Mouse (Mus musculus): Measurements from ENCODE around the gene Klhl25. TPM values are rescaled to one million over a fixed set of nuclear protein-coding genes. Genes with fewer than 3 reads are reported as not detected.
"Not testable (repeated sequence)": the region's sequence is repeated elsewhere in the genome, so short reads cannot be mapped to it uniquely, and the experiment has no call there.

Klhl25 gene
- total RNA-seq, 2 experiments from 2014 or later, result 9.6 to 12.2 TPM

- no peak for DNase-seq
Measured at GRCm38 (mm10) chr7:75846942-75847341, 1.2 kb upstream of the Klhl25 start.

- no peak for DNase-seq
Measured at GRCm38 (mm10) chr7:75847489-75847888, 621 bp upstream of the Klhl25 start.

GRCm38 (mm10) chr7:75848776-75849670, 913 bp downstream of the Klhl25 start:
- peak; percentile 34 for DNase-seq

DNA sequence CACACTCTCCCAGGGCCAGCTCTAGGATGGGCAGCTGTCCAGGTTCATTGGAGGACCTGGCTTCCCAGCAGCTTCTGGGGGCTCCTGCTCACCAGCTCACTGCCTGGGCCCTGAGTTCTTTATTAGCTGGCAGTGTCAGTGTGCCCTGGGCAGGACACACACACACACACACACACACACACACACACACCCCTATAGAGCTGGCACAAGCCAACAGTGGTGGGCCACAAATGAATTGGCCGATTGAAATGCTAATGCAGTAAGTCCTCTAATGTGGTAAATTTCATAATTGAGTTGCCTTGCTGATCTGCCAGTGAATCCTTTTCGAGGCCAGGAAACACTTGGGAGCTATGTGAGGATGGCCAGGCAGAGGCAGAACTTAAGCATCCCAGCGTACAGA, 2.3 kb downstream of the Klhl25 start:
- not testable (repeated sequence) for DNase-seq

DNA sequence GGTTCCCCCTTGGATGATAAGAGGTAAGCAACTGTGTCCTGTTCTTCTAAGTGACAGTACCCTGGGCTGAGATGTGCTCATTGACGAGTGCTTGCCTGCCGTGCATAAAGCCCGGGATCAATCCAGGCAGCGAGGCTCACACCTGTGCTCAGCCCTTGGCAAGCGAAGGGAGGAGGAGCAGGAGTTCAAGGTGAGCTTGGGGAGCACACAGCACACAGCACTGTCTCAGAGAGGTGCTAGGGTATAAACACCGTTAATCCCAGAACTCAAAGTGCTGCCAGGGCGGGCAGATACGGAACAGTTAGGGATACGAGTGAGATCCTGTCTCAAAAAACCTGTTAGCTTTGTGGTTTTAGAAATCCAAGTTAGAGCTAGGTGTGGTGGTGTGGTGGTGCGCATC, 3.2 kb downstream of the Klhl25 start:
- no peak for DNase-seq

DNA sequence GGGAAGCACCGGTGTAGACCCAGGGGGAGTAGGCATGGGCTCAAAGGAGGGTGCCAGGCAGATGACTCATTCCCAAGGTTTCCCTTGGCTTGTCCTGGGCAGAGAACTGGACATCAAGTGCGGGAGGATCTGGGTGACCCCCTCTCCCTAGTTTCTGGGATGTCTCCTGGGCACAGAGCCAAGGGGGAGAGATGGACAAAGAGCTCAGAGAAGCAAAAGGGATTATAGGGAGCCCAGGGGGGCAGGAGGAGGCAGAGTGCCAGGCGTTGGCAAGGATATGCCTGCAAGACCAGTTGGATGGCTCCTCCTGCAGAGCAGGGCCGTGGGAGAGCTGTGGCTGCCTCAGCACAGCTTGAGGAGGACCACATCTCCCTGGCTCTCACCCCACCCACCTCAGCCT, 4.3 kb downstream of the Klhl25 start:
- DNase-seq, result peak; percentile 21

- no peak for DNase-seq
Measured at GRCm38 (mm10) chr7:75853171-75853830, 5.2 kb downstream of the Klhl25 start.

DNA sequence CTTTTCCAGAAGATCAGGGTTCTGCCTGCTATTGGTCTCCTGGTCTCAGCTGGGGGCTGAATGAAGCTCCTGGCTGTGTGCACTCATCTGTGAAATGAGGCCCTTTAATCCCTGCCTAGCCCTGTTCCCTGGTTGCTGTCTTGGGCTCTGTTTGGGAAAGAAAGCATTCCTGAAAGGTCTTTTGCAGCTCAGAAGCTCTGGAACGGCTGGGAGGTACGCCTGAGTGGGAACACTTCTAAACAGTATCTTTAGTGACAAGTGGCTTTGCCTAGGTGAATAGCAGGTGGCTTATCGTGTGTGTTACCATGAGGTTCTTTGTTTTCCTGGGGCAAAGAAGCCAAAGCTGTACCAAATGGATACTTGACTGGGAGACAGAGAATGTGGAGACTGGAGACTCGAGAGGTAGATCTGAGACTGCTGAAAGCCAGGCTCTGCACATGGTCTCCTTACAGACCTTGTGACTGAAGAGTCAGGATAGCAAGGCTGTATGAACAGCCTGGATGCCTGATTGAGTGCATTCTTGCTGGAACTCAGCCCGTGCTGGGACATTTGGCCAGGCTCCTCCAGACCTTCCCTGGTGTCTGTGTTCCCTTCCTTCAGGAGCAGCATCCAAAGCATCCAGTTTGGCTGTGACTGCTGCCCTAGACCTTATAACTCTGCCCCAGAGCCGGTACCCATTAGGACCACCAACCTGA, 6.3 kb downstream of the Klhl25 start:
- DNase-seq, result no peak

- DNase-seq, result no peak
Measured at GRCm38 (mm10) chr7:75855028-75855427, 6.9 kb downstream of the Klhl25 start.

DNA sequence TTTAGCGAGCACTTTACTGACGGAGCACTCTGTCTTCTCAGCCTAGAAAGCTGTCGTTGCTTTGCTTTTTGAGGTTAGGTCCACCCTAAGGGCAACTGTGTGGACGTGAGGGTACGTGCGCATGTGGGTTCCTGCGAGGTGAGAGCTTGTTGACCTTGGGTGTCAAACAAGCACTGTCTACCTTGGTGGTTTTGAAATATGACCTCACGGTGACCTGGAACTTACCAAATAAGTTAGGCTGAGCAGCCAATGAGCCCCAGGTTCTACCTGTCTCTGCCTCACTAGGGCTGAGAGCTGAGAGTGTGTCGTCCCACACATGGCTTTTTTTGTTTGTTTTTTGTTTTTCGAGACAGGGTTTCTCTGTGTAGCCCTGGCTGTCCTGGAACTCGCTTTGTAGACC, 8.1 kb downstream of the Klhl25 start:
- no peak for DNase-seq

- DNase-seq, result no peak
Measured at GRCm38 (mm10) chr7:75859771-75860196, 11.7 kb downstream of the Klhl25 start.

DNA sequence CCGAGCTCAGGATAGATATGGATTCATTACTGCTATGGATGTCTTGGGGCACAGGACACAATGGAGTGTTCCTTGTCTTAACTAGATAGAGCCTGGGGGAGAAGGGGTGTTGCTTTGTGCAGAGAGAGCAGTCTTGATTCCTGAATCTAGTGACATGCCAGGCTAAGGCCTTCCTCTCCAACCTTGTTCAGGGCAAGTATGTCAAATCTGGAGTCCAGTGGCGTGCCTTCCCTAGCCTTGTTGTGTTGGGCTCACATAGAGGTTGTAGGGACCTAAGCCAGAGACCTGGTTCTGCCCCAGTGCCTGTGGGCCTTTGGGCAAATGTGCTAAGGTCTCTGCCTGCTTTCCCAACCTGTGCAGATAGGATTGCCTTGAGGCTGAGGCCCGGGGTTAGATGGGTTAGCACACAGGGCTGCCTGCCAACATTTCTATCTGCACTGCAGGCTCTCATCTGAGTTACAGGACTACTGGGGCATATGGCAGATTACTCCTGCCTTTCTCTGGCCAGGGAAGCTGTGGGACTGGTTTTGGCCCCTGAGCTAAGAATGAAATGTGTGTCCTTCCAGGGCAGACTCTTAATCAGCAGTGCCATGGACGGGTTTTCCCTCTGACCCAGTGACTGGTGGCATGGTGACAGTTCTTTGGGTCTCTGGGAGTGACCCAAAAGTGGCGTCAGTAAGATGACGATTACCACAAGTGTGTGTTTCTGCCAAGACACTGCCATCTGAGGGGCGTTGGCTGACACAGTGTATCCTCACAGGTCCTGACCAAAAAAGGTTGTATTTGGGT, 13.7 kb downstream of the Klhl25 start:
- DNase-seq, result peak; percentile 33

DNA sequence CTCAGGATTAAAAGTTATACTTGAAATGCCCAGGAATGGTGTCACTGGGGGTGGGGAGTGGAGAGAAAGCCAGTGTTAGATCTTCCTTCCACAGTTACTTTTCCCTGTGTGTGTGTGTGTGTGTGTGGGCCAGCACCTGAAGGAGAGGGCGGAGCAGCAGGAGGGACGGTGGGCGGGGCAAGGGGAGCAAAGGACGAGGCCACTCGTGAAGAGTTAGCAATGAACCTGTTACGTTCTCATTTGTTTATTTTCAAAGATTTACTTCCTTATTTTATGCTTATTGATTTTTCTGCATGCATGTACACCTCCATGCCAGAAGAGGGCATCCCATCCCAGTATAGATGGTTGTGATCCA, 14.3 kb downstream of the Klhl25 start:
- not testable (repeated sequence) for DNase-seq

GRCm38 (mm10) chr7:75863248-75863911, 15.3 kb downstream of the Klhl25 start:
- not testable (repeated sequence) for DNase-seq

DNA sequence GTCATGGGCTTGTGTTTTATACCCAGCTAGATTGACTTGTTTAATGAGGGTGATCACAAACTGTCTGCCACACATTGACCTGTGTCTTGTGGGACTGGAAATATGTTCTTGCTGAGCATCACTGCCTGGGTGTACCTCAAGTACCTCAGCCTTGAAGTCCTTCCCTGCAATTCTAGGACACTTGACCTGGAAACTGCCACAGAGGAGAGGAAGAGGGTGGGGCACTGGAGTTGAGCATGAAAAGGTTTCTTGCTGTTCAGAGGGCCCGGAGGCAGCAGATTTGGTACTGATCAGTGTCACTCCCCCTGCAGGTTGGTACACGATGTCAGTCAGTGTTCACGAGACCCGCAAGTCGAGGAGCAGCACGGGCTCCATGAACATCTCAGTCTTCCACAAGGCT, 16.9 kb downstream of the Klhl25 start:
- no peak for DNase-seq

- no peak for DNase-seq
Measured at GRCm38 (mm10) chr7:75866557-75866956, 18.4 kb downstream of the Klhl25 start.

- DNase-seq, result no peak
Measured at GRCm38 (mm10) chr7:75868687-75869086, 20.6 kb downstream of the Klhl25 start.

- DNase-seq, result no peak
Measured at GRCm38 (mm10) chr7:75870551-75870950, 22.4 kb downstream of the Klhl25 start.

- DNase-seq, result no peak
Measured at GRCm38 (mm10) chr7:75872255-75872654, 24.1 kb downstream of the Klhl25 start.

DNA sequence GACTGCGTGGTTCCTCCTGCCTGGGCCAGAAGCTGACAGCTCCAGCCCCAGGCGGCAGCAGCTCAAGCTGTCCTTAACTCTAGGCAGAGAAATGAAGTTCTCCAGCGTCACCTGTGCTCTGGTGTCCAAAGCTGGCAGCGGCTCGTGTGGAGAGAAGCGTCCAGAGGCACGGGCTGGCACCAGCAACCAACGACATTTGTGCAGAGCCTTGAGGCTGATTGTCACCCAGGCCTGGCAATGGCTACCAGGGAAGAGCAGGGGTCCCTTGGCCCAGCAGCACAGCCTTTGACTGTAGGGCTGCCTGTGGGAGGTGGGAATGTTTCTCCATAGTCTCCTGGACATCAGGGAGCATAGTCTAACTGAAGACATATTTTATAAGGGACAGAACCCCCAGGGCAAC, 24.6 kb downstream of the Klhl25 start:
- no peak for DNase-seq

DNA sequence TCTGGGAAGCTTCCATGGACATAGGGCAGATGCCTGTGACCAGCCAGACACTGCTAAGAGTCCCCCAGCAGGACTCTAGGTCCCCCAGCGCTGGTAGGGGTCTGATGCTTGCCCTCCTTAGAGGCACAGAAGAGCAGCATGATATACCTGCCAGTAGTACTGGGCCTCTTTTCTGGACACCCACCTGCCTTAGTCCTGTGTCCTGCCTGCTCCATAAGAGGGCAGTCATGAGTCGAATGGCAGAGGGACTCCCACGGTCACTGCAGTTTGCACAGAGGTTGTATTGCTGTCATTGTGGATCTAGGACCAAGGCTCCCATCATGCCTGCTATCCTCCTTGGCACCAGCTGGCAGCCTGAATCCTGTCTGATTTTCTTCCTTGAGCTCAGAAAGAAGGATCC, 25.1 kb downstream of the Klhl25 start:
- DNase-seq, result no peak

DNA sequence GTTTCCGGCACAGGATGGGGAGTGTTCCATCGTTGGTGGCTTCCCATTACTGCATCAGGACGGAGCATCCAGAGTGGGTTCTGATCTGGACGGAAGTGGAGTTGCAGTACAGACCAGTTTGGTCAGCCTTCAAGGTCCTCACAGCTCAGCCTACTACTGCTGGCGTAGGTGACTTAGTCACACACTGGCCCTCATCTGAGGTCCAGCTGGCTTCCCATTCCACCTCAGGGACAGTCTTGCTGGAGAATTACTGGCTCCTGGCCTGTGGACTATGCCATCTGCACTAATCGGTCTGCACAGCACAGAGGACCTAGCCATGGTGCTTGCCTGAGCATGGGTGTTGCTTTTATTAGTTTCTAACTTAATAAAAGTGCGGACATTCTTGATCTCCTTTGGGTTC, 25.6 kb downstream of the Klhl25 start:
- DNase-seq, result no peak
